Mouse (Mus musculus) frontal cortex, postnatal 10 days (tissue): ENCODE measurements at regions not wholly inside any gene's neighbourhood (a gene's known extent, or its start where the extent isn't known, plus 50 kb on each side); places are given as distances from the start of the nearest gene placed in this dataset.

Source experiments
- DNase-seq, 2 experiments: peaks; one replicate each; pipeline ENCODE4 v3.0.0; 2022; ENCODE audit warnings: low spot score in 2 of 2, mixed read lengths in 1 of 2

DNA sequence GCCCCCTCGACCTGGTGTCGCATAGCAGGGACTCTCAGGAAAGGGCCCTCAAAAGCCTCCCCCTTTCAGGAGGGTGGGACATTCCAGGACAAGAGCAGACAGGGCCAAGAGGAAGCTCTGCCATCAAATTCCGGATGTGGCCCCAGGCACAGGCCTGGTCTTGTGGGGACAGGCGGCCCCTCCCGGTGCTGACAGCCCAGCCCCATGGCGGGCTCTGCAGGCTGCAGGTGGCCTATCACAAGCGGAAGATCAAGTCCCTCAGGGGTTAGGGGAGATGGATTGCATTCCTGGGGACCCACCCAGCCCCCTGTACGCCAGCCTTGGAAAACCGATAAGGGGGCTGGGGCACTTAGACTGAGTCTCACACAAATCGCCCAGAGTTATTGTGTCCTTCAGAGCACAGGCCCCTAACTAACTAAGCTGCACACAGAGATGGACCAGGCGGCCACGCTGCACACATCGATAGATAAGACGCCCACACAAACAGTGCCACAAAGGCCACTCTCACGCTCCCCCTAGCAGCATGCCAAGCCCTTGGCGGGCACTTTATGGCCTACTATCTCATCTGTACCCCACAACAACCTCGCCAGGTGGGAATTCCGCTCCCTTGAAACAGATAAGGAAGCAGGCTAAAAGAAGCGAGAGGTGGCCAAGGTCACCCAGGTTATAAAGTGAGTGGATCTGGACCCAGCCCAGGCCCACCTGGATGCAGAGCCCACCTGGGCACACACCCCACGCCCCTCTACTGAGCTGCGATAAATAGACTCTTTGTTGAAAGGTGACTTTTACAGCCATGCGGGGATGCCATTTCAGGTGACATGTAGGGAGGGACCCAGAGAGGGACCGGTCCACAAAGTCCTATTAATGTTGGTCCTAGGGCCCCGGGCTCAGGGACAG lies 55.5 kb downstream of the Gm5294 start:
- no peak for DNase-seq

DNA sequence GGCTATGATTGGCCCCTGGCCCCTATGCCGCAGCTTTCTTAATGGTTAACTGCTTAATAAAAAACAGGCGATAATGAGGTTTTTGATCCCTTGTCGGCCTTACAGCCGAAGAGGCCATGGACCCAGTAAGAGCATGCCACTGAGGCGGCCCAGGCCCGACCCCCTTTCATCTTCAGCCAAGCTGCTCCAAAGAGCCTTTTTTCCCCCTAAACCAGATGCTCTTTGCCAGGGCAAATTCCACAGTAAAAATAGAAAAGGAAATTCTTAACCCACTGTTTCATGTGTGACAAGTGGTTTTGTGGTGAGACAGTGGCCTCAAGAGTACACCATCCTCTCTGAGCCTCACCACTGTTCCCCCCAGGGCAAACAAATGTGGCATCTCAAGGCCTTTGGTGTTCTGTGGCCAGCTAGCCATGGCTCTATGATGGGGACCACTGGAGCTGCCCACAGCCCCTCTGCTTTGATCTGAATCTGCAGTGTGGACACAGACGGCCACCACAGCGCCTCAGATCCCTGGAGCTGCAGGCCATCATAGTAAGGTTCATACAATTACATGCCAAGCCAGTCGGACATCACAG lies 61.9 kb downstream of the Gm5294 start:
- DNase-seq = no peak

DNA sequence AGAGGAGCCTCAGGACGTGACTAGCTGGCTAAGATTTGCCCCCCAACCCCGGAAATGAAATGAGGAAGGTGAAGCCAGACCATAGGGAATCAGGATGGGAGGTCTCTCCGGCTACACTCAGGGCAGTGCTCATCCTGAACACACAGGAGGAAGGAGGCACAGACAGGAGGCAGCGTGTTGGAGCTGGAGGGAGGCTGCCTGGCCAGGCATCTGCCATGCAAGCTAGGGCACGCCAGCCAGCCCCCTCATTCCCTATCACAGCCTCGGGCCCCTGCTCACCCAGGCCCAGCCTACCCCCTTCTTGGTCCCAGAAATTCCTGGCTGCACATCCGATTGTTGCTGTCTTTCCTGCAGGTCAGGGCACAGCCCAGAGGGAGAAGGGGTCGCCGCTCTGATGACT lies 63.7 kb downstream of the Gm5294 start:
- DNase-seq = no peak

DNA sequence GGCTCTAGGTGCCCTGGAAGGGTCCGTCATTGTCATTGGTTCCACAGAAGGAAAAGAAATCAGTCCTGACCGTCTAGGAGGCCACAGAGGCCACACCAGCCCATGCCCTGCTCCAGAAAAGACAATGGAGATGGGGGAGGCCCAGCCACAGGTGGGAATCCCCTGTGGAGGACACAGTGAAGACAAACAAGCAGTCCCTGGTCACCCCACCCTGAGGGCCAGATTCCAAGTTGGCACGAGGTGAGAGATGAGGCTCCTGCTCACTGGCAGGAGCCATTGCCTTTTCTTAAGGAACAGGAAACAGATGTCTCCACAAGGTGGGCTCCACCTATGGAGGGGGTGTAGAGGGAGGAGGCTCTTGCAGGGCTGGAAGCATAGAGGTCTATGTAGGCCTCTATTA lies 66.0 kb downstream of the Gm5294 start:
- DNase-seq = no peak

DNA sequence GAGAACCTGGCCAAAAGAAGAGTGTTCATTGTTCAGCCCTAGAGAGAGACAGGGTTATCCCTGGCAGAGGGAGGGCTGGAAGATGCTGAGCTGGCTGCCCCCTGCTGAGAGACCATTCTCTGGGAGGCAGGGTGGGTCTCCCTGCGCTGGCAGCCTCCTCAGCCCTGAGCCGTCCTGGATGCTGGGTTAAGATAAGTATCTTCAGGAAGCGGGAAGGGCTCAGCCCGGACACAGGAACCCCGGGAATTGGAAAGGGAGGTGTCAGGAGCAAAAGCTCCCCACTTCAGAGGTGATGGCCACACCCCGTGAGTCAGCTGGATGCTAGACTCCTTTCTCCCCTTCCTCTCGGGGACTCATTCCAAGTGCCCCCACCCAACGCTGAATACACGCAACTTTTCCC lies 68.9 kb downstream of the Gm5294 start:
- DNase-seq = no peak

DNA sequence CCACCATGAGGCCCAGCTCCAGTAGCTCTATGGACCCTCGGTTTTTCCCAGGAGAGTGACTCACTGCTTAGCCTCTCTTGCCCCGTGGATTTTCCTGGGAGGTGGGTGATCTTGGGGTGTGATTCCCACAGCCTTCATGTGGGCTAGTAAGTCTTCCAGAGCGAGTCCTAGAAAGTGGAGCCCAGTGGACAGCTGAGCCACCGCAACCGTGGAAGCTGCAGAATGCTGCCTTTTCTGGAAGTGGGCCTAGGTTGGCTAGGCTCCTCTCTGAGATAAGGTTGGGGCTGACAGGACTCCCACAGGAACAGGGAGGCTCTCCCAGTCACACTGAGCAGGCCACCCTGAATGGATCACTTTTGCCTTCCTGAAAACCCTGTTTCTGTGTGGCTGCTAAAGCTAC lies 69.9 kb downstream of the Gm5294 start:
- DNase-seq = no peak

DNA sequence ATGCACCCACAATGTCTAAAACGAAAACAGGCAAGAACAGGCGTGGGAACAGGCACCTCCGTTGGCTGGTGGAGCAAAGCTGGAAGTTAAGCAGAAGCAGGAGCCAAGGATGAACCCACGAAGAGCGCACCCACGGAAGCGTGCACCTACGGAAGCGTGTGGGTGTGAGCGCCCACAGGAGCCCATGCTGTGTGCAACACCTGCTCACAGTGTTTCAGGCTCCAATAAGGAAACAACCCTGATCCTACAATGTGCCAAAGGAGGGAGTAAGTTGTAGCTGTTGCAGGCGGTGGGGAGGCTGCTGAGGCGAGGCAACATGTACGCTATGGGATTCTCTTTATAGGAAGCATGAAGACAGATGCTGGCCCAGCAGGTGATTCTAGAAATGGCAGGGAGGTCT lies 74.6 kb downstream of the Gm5294 start:
- no peak for DNase-seq

DNA sequence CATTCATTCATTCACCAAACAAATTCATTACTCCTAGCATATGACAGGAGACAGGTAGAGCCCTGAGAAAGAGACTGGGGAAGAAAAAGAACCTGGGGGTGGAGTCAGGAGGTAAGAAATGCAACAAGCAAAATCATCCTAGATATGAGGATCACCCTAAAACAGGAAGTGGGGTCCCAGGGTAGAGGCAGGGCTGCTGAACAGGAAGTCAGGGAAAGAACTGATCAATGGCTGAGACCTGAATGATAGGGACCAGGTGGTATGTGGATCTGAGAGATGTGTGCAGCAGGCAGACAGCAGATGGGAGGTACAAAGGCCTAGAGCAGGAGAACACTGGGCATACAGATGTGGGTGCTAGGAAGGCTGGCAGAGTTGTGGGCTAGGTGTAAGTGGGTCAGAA lies 77.4 kb downstream of the Gm5294 start:
- DNase-seq = no peak

DNA sequence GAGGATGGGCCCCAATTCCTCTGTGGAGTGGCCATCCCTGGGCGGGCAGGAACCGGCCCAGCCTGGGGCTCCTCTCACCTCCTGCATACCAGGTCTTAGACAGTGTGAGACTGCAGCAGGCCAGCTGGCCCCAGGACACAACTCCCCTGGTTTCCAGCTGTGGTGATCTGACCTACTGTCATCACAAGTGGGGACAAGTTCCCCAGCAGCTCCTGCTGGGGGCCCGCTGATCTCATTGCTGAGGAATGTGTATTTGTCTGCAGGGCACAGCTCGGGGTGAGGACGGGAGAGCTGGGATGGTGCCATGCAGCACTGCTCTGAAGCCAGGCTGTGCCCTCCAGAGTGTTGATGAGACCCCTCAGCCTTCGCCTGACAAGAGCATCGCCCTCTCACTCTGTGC lies 78.6 kb downstream of the Gm5294 start:
- DNase-seq = no peak

DNA sequence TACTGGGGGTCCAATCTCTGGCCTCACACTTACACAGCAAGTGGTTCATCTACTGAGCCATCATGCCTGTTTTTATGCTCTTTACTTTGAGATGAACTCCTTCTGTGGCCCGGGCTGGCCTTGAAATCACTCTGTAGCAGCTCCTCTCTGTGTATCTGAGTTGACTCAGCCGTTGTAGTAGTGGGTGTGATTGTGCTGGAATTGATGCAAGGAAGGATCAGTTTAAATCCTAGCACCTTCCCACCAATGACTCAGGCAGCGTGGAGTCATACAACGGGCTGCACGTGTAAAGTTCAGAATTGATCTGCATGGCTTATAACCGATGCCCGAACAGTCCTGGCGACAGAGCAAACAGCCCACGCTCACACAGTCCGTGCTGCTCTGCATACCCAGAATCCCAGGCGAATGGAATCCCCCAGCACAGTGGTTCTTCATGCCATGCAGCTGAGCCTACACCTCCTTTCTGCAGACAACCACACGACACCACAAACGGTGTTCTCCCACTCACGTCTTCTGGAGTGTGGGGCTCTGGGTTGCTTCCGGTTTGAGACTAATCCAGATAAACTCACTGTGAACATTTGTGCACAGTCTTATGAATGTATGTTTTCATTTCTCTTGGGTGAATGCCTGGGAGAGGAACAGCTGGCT lies 81.2 kb downstream of the Gm5294 start:
- no peak for DNase-seq

DNA sequence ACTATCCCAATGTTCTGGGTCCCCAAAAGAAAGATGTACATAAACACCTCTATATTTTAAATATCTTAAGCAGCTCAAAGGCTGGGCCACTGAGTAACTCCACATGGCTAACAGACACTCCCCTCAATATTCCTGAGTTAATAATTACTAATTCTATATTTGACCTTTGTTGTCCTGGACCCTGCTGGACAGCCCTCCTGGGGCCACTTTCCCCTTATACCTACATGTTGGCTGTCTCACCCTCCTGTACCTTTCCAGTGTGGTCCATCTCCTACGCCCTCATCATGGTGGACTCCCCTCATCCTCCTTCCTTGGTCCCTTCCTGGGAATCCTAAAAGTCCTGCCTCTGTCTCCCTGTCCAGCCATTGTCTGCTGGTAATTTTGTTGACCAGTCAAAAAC lies 82.4 kb downstream of the Gm5294 start:
- DNase-seq = no peak

DNA sequence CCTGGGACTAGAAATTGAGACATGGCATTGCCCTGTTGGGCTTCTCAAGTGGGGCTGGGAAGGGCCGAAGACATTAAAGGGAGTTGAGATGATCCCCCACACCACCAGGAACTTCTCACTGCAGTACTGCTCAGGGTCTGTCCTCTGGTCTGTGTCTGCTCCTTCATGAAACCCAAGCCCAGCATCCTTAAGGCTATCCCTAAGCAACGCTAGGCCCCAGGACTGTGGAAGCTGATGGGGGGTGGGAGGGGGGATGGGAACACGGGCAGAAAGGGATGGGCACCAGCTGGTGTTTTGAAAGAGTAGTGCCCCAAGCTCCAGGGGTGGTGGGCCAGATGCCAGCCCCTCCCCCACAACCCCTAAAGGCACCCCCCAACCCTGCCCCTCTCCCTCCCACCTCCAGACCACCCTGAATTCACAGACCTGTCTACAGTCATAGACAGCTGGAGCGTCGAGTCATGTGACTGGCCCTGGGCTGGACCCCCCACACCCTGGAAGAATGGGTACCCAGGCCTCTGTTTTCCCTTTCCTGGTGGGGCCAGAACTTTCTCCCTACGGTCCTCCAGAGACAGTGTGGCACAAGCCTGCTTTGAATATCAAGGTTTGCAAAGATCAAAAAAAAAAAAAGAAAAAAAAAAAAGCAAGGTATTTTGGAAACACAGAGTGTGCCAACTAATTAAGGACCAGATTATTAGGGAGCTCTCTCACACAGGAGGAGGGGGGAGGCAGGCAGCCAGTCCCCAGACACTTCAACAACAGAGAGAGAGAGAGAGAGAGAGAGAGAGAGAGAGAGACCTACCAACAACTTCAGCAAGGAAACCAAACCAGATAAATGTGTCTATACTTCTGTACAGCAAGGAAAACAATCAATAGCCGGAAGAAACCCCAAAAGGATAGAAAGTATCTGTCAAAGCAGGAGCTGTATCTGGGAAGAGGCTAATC lies 85.1 kb downstream of the Pdgfa start:
- no peak for DNase-seq

DNA sequence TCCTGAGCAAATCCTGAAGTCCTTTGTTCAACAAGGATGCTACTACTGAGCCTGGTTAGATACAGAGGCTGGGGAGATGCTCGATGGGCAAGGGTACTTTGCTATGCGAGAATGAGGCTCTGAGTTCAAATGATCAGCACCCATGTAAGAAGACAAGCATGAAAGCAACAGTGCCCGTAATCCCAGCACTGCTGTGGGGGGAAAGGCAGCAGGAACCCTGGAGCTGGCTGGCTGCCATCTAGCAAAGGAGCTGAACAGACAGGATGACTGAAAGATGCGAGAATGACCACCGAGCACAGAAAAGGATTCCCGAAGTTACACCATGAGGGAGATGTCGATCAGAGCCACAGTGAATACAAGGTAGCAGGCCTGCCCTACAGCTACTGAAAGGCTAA lies 84.5 kb downstream of the Pdgfa start:
- no peak for DNase-seq

DNA sequence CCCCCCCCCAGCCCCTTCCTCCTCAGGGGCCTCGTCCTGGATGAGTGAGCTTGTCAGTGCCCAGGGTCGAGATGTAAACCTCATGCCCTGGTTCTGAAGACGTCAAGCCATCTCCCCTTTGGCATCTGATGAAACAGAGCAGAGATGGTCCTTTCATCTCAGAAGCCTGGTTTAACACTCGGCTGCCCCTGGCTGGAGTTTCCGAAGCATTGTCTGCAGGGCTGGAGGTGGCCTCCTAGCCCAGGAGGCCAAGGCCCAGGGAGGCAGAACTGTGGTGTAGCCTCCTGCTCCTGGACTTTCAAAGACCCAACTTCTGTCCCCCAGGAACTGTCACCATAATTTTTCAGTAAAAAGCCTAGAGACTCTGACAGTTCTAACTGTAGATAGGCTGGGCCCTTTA lies 82.1 kb downstream of the Pdgfa start:
- DNase-seq = no peak

DNA sequence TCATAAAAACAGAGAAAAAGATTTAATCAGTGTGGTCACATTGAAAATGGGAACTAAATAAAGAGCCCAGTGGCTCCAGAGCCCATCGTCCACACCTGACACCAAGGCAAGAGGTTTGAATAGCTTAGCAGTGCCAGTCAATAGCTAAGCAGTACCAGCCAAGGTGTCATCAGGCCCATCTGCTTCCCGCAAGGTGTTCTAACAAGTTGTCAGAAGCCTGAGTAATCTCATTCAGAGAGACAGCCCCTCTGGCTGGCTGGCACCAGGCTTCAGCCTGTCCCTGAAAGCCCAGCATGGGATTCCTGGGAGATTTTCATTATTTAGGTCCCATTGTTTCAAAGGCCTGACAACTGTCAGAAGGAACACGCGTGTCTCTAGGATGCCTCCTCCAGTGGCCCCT lies 81.7 kb downstream of the Pdgfa start:
- no peak for DNase-seq

DNA sequence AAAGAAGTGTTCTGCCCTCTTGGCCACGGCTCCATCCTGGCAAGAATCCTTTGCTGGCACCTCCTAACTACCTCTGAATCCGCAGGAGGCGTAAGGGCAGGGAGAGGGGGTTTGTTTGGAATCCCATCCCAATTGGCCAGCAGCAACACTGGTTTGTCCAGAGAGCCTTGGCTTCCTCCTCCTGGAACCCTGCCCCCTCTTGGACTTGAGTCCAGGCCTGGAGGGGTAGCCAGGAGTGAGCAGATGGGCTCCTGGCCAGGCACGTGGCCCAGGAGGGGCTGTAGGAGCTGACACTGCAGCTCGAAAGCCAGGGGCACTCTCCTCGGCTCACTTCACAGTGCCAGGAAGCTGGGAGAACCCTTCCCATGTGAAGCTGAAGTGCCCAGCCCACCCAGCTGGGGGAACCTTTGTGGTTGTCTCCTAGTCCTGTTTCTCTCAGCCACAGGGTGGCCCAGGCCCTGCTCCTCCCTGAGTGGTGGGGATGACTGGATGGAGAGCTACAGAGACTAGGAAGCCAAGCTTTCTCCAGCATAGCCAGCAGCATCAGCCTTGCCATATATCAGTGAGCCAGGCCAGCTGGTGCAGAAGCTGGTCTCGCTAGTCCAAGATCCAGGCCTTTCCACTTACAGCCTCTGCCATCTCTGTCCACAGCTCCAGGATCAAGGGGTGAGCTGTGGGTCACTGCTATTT lies 76.9 kb downstream of the Pdgfa start:
- peak; percentile 53 to 54 for DNase-seq

DNA sequence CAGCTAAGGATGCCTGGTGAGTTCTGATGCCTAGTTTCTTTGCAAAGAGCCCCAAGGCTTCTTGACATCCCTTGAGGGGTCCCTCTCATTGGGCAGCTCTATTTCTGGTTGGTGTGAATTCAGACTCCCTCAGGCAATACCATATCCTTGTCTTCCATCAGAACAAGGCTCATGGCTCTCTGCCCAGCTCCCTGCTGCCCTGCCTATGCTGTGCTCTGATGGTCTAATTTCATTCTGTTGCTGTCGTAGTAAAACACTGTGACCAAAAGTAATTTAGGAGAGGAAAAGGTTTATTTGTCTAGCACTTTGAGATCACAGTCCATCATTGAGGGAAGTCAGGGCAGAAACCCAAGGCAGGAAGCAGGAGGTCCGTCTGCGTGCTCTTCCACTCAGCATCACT lies 75.1 kb downstream of the Pdgfa start:
- no peak for DNase-seq
